Mouse (Mus musculus) liver, embryonic 14.5 days (tissue): ENCODE data around the gene Lcat.

Source experiments
- CTCF ChIP-seq: IDR thresholded peaks from 2 replicates; pipeline ENCODE4 v1.5.1; 2016; ENCODE audit warnings: antibody characterized with exemption, low read depth, control low read depth
- EP300 ChIP-seq: IDR thresholded peaks from 2 replicates; pipeline ENCODE4 v1.6.1; 2016; ENCODE audit warnings: antibody characterized with exemption, low read depth

GRCm38 (mm10) chr8:105890870-105891269 is 52.3 kb downstream of the Lcat start:
- TF ChIP-seq CTCF (no peak), EP300 (no peak)
